Comparison of ENCODE assay signal across 9 mouse cellular contexts in the genomic region with DNA sequence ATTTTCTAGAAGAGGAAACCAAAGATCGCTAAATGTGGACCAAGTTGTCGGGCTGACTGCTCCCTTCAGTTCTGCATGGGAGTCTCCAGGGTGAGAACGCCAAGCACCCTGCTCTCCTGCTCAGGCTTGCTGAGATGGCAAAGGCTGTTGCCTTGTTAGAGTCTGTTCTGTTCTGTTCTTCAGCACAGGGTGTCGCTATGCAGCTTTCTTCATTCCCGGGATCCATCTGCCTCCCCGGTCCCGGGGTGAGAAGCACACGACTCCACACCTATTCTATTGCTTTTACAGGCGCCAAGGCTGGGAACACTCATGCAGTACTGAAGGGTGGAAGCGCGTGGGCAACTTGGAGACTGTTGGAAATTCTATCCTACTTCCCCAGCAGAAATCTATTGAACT. TPM values are rescaled to one million over a fixed set of nuclear protein-coding genes. Genes with fewer than 3 reads are reported as not detected.
DNase-seq lines count a peak whose midpoint lies in the region; ATAC-seq and TF ChIP-seq lines count a peak whose summit lies in the region.
"Had no signal": no experiment of that assay in that cellular context is flagged by ENCODE, and none has a peak within 500 bp of the region (broad histone marks: within the 10 kb centered on the region; RNA-seq: fewer than 3 reads in every experiment).

No protein-coding gene starts in this region.

- intact Hi-C loops in heart, postnatal 14 days (cut with DNase I): no loop called here

- no peaks in the 10 kb centered on the region for H3K9me3 ChIP-seq in kidney, postnatal 0 days (replicated peaks; ENCODE audit: low read length)
- H3K9me3 ChIP-seq: neural tube, embryonic 12.5 days had no signal

- no peaks in the 10 kb centered on the region for H3K27me3 ChIP-seq in kidney, postnatal 0 days (ENCODE audit: insufficient read depth, low read length)
- H3K27me3 ChIP-seq: neural tube, embryonic 12.5 days had no signal

- DNase-seq in embryo, embryonic 10 days (ENCODE audit: low spot score): peak; percentile 52
- no peak for DNase-seq in embryo, embryonic 9.5 days (ENCODE audit: extremely low spot score)
- peak; percentile 68 for DNase-seq in right cerebral cortex, adult 18-20 months
- DNase-seq in right cerebral cortex, postnatal 14 days: no peak
- DNase-seq in kidney, postnatal 0 days (ENCODE audit: low spot score): peak; percentile 69
- no peak for DNase-seq in c-Kit-positive CD71-positive TER-119-positive erythroid progenitor cells, embryonic 14.5 days (ENCODE audit: low spot score)
- DNase-seq in urinary bladder, postnatal 14 days (ENCODE audit: low spot score): no peak
- no peak for DNase-seq in heart, postnatal 14 days

- no peak overlapping the region; the same call in 1 of the 2 replicates for H3K9ac ChIP-seq in kidney, postnatal 0 days (ENCODE audit: low read depth, low read length)
- H3K9ac ChIP-seq: neural tube, embryonic 12.5 days had no signal

- H3K4me3 ChIP-seq in kidney, postnatal 0 days (replicated peaks; ENCODE audit: low read depth, low read length): no peak overlapping the region
- H3K4me3 ChIP-seq: neural tube, embryonic 12.5 days had no signal

- TF ChIP-seq CTCF in kidney, postnatal 0 days (IDR thresholded peaks at IDR 0.05; ENCODE audit: low read depth): peak; percentile 62

- ATAC-seq in kidney, postnatal 0 days (replicated peaks; ENCODE audit: low FRiP score, low read depth): peak; percentile 76

- H3K4me2 ChIP-seq in kidney, postnatal 0 days (ENCODE audit: low read length): 0 out of 2 replicates have a peak overlapping the region, but pooled peaks have one; percentile 10
- H3K4me2 ChIP-seq: neural tube, embryonic 12.5 days had no signal

- no peaks in the 10 kb centered on the region for H3K4me1 ChIP-seq in kidney, postnatal 0 days (replicated peaks; ENCODE audit: insufficient read depth, low read length)

- WGBS in kidney, postnatal 0 days: 31% methylated on average over 11 of the region's 11 CpGs

- no peak overlapping the region for H3K27ac ChIP-seq in kidney, postnatal 0 days
- H3K27ac ChIP-seq: neural tube, embryonic 12.5 days had no signal

- H3K36me3 ChIP-seq in kidney, postnatal 0 days (ENCODE audit: insufficient read depth, low read length): no peaks in the 10 kb centered on the region
- H3K36me3 ChIP-seq: neural tube, embryonic 12.5 days had no signal

RNA-seq across cellular contexts. Expression of gene Hmgb2, which starts 57.7 kb away (rescaled TPM):
- polyA plus RNA-seq in kidney, postnatal 0 days (2015; fragmentation: Nextera tagmentation; extraction: Ambion mirVana): 307 and 357 TPM in 2 replicates
- total RNA-seq in heart, postnatal 14 days (2021): 10 to 100 TPM; 27.0 to 51.5 TPM

Comparison
In these comparisons a context has a peak if more than half of its experiments do, and no peak if none do; other contexts are left out.
1. DNase-seq: peak in embryo, embryonic 10 days (single experiment), right cerebral cortex, adult 18-20 months (single experiment) and kidney, postnatal 0 days (single experiment); none in embryo, embryonic 9.5 days (single experiment), right cerebral cortex, postnatal 14 days (single experiment), c-Kit-positive CD71-positive TER-119-positive erythroid progenitor cells, embryonic 14.5 days (single experiment), urinary bladder, postnatal 14 days (single experiment) and heart, postnatal 14 days (0 of 2).